8 mouse cellular contexts compared by ENCODE assay signal in the genomic region with DNA sequence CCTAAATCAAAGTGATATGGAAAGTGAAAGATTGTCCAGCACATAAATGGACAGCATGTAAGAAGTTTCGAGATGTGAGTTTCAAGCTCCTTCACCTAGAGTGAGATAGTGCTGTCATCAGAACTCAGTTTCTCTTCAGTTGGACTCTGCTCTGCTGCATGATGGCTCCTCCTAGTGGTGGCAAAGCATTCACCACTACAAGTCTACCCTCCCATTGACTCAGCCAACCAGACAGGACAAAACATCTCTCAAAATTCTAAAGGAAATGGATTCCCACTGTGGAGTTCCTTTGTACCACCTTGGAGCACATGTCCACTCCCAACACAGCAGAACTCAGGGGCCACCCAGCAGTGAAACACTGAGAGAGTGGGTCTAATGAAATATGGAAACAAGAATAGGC.
DNase-seq lines count a peak whose midpoint lies in the region; ATAC-seq and TF ChIP-seq lines count a peak whose summit lies in the region.

No protein-coding gene starts in this region.

- no peak for TF ChIP-seq POLR2A in kidney, adult 2 months (IDR thresholded peaks at IDR 0.05; ENCODE audit: low read depth, low read length)

- H3K36me3 ChIP-seq in kidney, adult 2 months (ENCODE audit: control insufficient read depth, insufficient read depth, low read length), result no peaks in the 10 kb centered on the region
- no peaks in the 10 kb centered on the region for H3K36me3 ChIP-seq in kidney, embryonic 14.5 days (ENCODE audit: control insufficient read depth, insufficient read depth, low read length)
- H3K36me3 ChIP-seq in ES-E14 (ENCODE audit: control insufficient read depth, insufficient read depth, low read length, poor library complexity, severe bottlenecking), result no peaks in the 10 kb centered on the region

- no peak overlapping the region for H3K27ac ChIP-seq in kidney, adult 2 months (ENCODE audit: insufficient read depth, low read depth, low read length)
- H3K27ac ChIP-seq in kidney, embryonic 14.5 days (ENCODE audit: low read depth, low read length), result no peak overlapping the region
- H3K27ac ChIP-seq in ES-E14 (ENCODE audit: insufficient read depth, low read depth, low read length, poor library complexity, severe bottlenecking), result no peak overlapping the region

- 54% methylated on average over 1 of the region's 1 CpGs for WGBS in kidney, adult 2 months
- 57% methylated on average over 1 of the region's 1 CpGs for WGBS in kidney, embryonic 14.5 days

- peak; percentile 27 for DNase-seq in kidney, adult 2 months
- DNase-seq in ES-E14 (ENCODE audit: low read depth, low spot score) (peak; percentile 54), MN1 (ENCODE audit: low spot score) (no peak)
- peak; percentile 4 for DNase-seq in c-Kit-positive CD71-negative TER-119-negative erythroid progenitor cells, embryonic 14.5 days (ENCODE audit: low read depth)
- DNase-seq in gastrocnemius, postnatal 25 days, result peak; percentile 9
- peak; percentile 27 to 51 for DNase-seq in layer of hippocampus, postnatal 10 days (ENCODE audit: low spot score in 2 of 2)

- TF ChIP-seq CTCF in kidney, adult 2 months (conservative IDR thresholded peaks at IDR 0.05; ENCODE audit: insufficient read depth, insufficient read length, low read depth, low read length), result peak; percentile 57

- no peaks in the 10 kb centered on the region for H3K27me3 ChIP-seq in kidney, adult 2 months (replicated peaks; ENCODE audit: control insufficient read depth, insufficient read depth, low read length)
- H3K27me3 ChIP-seq in kidney, embryonic 14.5 days (ENCODE audit: control insufficient read depth, insufficient read depth, low read length), result no peaks in the 10 kb centered on the region

- in situ Hi-C loops in ES-E14 (cut with MboI; ENCODE audit: low sequenced_read_pairs in 2 of 2, unreplicated experiment in 2 of 2), result loop anchor here in 1 of 2 experiments (25.0 kb wide), 1 partner anchor 519 kb away; no protein-coding TSS in a partner anchor

- no peaks in the 10 kb centered on the region for H3K4me1 ChIP-seq in kidney, adult 2 months (ENCODE audit: control insufficient read depth, insufficient read depth, low read length)
- H3K4me1 ChIP-seq in kidney, embryonic 14.5 days (ENCODE audit: control insufficient read depth, insufficient read depth, low read length), result no peaks in the 10 kb centered on the region
- no peaks in the 10 kb centered on the region for H3K4me1 ChIP-seq in ES-E14 (ENCODE audit: control insufficient read depth in 2 of 2, insufficient read depth in 2 of 2, low read length in 2 of 2, poor library complexity in 1 of 2)

- no peak for ATAC-seq in kidney, embryonic 14.5 days (ENCODE audit: low FRiP score, low TSS enrichment)
- ATAC-seq in neutrophil, adult 5-6 weeks (ENCODE audit: extremely low read depth, insufficient number of reproducible peaks, low FRiP score, poor library complexity, severe bottlenecking), result peak; percentile 81; the same call in 1 of the 2 replicates

- no peaks in the 10 kb centered on the region for H3K9me3 ChIP-seq in kidney, embryonic 14.5 days (ENCODE audit: control insufficient read depth, low read length)
- H3K9me3 ChIP-seq in ES-E14 (ENCODE audit: control insufficient read depth, insufficient read depth, low read depth, low read length), result no peaks in the 10 kb centered on the region

- no peak overlapping the region for H3K9ac ChIP-seq in kidney, embryonic 14.5 days (ENCODE audit: low read depth, low read length)
- no peak overlapping the region for H3K9ac ChIP-seq in ES-E14 (ENCODE audit: insufficient read depth, low read depth, low read length, poor library complexity, severe bottlenecking)

- H3K4me3 ChIP-seq in kidney, adult 2 months (ENCODE audit: insufficient read depth, low read depth, low read length), result no peak overlapping the region
- no peak overlapping the region for H3K4me3 ChIP-seq in kidney, embryonic 14.5 days (ENCODE audit: low read length)
- no peak overlapping the region for H3K4me3 ChIP-seq in ES-E14 (ENCODE audit: insufficient read depth in 1 of 2, low read depth in 1 of 2, low read length in 2 of 2, poor library complexity in 1 of 2, severe bottlenecking in 1 of 2)

- H3K4me2 ChIP-seq in kidney, embryonic 14.5 days (replicated peaks; ENCODE audit: low read depth, low read length), result no peak overlapping the region

TF ChIP-seq in ES-E14, 5 proteins besides CTCF, POLR2A, EP300 and RAD21:
- TF ChIP-seq MAFK (IDR thresholded peaks at IDR 0.05; ENCODE audit: insufficient read depth, low read depth, low read length) (no peak), ZC3H11A (IDR thresholded peaks at IDR 0.05; ENCODE audit: borderline replicate concordance, low read depth, low read length) (peak; percentile 97), ZNF384 (IDR thresholded peaks at IDR 0.05; ENCODE audit: low read depth, low read length) (no peak)
